Mouse (Mus musculus) G1E (cell line): ENCODE measurements at regions not wholly inside any gene's neighbourhood (a gene's known extent, or its start where the extent isn't known, plus 50 kb on each side); places are given as distances from the start of the nearest gene placed in this dataset.

Experiments
- ATAC-seq: 2 replicates; pipeline ENCODE4 v1.8.0; 2016; ENCODE audit warnings: mild to moderate bottlenecking; ENCODE audit not compliant: insufficient number of reproducible peaks, poor library complexity, low FRiP score, severe bottlenecking; ENCODE audit errors: extremely low read depth
- DNase-seq: peaks from one replicate; pipeline ENCODE4 v3.0.0; 2012; ENCODE audit warnings: low spot score
- H3K27me3 ChIP-seq: 2 replicates; pipeline ENCODE4 v1.6.1; 2012; ENCODE audit warnings: mild to moderate bottlenecking, low read length, inconsistent platforms; ENCODE audit not compliant: insufficient read depth
- H3K36me3 ChIP-seq: replicated peaks from 2 replicates; pipeline ENCODE3; 2012; ENCODE audit warnings: mild to moderate bottlenecking, inconsistent platforms
- H3K4me1 ChIP-seq: 2 replicates; pipeline ENCODE4 v1.6.1; 2012; ENCODE audit warnings: low read depth, low read length, inconsistent platforms, mixed read lengths; ENCODE audit not compliant: insufficient read depth
- H3K4me3 ChIP-seq: 2 replicates; pipeline ENCODE4 v1.5.1; 2012; ENCODE audit warnings: low read depth, mild to moderate bottlenecking, inconsistent platforms, low read length, moderate library complexity, mixed read lengths
- H3K9me3 ChIP-seq: replicated peaks from 2 replicates; pipeline ENCODE4 v1.6.1; 2012; ENCODE audit warnings: inconsistent platforms
- CTCF ChIP-seq: IDR thresholded peaks from 2 replicates; pipeline ENCODE4 v1.5.1; 2012; ENCODE audit warnings: low read depth, low read length, inconsistent platforms, mixed read lengths
- GATA1 ChIP-seq: IDR thresholded peaks from 2 replicates; pipeline ENCODE4 v1.6.1; 2012; ENCODE audit warnings: borderline replicate concordance, low read length, inconsistent platforms, mixed read lengths
- GATA2 ChIP-seq: IDR thresholded peaks from 2 replicates; pipeline ENCODE4 v1.6.1; 2012; ENCODE audit warnings: low read depth, low read length, inconsistent platforms, borderline replicate concordance
- POLR2AphosphoS5 ChIP-seq: IDR thresholded peaks from 2 replicates; pipeline ENCODE4 v1.6.1; 2012; ENCODE audit warnings: low read depth, low read length, inconsistent platforms; ENCODE audit not compliant: insufficient replicate concordance
- TAL1 ChIP-seq: conservative IDR thresholded peaks from 2 replicates; pipeline ENCODE4 v1.6.1; 2012; ENCODE audit warnings: low read depth, low read length, inconsistent platforms, mixed read lengths

DNA sequence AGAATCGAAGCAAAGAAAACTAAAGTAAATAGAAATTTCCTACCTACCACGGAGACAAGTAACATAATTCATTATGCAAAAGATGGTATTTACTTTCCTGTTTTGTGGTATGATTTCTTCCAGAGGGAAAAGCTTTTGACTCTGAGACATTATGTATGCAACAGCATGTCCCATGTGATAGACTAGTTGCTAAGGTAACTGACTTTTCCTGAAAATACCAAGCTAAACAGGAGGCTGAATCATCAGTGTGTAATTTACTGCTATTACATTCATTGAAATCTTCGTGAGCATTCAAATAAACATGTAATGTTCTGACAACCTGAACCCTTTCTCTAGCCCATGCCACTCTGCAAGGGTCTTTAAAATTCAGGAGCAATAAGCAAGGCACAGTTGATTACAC is 118.6 kb upstream of the P2ry1 start:
- Histone ChIP-seq H3K4me1 (no peaks in the 10 kb centered on the region), H3K9me3 (no peaks in the 10 kb centered on the region), H3K36me3 (no peaks in the 10 kb centered on the region), H3K4me3 (no peak overlapping the region), H3K27me3 (no peaks in the 10 kb centered on the region)
- DNase-seq (no peak), ATAC-seq (no peak)
- TF ChIP-seq GATA2 (no peak), GATA1 (no peak), POLR2AphosphoS5 (no peak), CTCF (no peak), TAL1 (no peak)

DNA sequence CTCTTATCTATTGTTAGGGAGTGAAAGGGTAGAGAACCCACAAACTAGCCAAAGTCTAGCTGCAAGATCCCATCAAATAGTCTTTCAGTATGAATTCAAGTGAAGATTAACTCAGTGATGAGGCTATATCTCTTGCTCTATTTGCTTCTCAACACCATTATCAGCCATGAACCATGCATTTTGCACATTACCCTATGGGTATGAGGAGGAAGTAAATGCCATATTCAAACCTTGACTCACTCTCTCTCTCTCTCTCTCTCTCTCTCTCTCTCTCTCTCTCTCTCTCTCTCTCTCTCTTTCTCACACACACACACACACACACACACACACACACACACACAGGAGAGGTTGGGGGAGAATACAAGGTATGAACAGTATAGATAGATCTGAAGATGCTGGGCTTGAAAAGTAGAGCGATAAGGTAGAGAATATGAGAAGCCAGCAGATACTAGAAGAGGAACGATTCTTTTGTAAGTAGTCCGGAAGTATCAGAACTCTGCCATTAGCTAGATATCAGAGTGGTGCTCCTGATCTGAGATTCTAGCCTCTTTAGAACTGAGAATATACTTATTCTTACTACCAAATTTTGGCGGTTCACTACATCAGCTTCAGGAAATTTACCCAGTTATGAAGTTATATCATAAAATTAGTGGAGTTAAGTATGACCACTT is 113.3 kb upstream of the P2ry1 start:
- TF ChIP-seq CTCF (no peak), TAL1 (no peak), POLR2AphosphoS5 (no peak)
- no peaks in the 10 kb centered on the region for H3K36me3 ChIP-seq
- DNase-seq (no peak), ATAC-seq (no peak)
- no peaks in the 10 kb centered on the region for H3K27me3 ChIP-seq
- no peaks in the 10 kb centered on the region for H3K4me1 ChIP-seq
- no peak overlapping the region for H3K4me3 ChIP-seq
- H3K9me3 ChIP-seq, result no peaks in the 10 kb centered on the region

GRCm38 (mm10) chr3:60897628-60898269 is 104.8 kb upstream of the P2ry1 start:
- no peak for ATAC-seq
- DNase-seq, result no peak
- no peak overlapping the region for H3K4me3 ChIP-seq
- H3K27me3 ChIP-seq, result no peaks in the 10 kb centered on the region
- no peaks in the 10 kb centered on the region for H3K36me3 ChIP-seq
- no peak for TF ChIP-seq GATA1
- no peak for TF ChIP-seq TAL1
- TF ChIP-seq POLR2AphosphoS5, result no peak
- TF ChIP-seq GATA2, result no peak
- TF ChIP-seq CTCF, result no peak
- peaks cover 5% of the 10 kb centered on the region; the same call in 1 of the 2 replicates for H3K4me1 ChIP-seq
- no peaks in the 10 kb centered on the region for H3K9me3 ChIP-seq

DNA sequence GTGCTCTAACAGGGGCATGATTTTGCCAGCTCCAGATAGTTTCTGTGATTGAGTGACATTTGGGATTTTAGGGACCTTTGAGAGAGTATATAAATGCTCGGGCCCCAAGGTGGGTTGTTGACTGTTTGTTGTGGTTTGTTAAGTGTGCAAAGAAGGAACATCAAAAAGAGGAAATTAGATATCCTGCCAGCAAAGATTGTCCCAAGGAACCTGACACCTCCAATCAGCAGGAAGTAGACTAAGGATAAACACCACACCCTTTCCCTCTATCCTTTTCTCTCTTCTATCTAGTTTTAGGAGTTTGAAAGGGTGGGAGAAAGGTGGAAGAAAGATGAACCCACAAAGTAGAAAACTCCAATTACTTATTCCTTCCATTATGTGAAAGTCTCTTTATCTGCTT is 103.9 kb upstream of the P2ry1 start:
- ATAC-seq (no peak), DNase-seq (no peak)
- no peaks in the 10 kb centered on the region for H3K27me3 ChIP-seq
- H3K4me1 ChIP-seq, result peaks cover 5% of the 10 kb centered on the region; the same call in 1 of the 2 replicates
- no peaks in the 10 kb centered on the region for H3K36me3 ChIP-seq
- H3K4me3 ChIP-seq, result no peak overlapping the region
- TF ChIP-seq CTCF (no peak), TAL1 (no peak), POLR2AphosphoS5 (no peak), GATA2 (no peak), GATA1 (no peak)
- H3K9me3 ChIP-seq, result no peaks in the 10 kb centered on the region

DNA sequence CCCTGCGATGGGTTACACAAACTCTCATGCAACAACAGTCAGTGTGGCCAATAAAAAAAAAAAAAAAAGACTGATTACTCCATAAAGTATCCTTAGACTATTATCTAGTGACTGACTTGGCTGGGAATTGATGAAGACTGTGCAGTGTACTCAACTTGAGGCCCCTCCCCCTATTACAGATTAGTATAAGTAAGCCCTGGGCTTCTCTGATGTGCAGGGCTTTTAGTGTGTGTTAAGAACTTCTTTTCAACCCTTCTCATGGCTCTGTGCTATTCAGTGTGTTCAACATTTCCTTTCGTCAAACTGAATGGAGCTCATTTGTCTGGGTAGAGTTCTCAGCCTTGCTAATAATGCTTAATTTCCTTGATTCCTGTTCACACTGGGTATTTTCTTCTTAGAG is 101.0 kb upstream of the P2ry1 start:
- peaks cover 5% of the 10 kb centered on the region; the same call in 1 of the 2 replicates for H3K4me1 ChIP-seq
- no peak overlapping the region for H3K4me3 ChIP-seq
- ATAC-seq (no peak), DNase-seq (no peak)
- H3K36me3 ChIP-seq, result no peaks in the 10 kb centered on the region
- H3K9me3 ChIP-seq, result no peaks in the 10 kb centered on the region
- no peaks in the 10 kb centered on the region for H3K27me3 ChIP-seq
- TF ChIP-seq POLR2AphosphoS5 (no peak), GATA2 (no peak), GATA1 (no peak), TAL1 (no peak), CTCF (no peak)

GRCm38 (mm10) chr3:60916411-60916810 is 86.2 kb upstream of the P2ry1 start:
- no peak for DNase-seq
- no peaks in the 10 kb centered on the region for H3K36me3 ChIP-seq
- TF ChIP-seq GATA1, result no peak
- TF ChIP-seq POLR2AphosphoS5, result no peak
- TF ChIP-seq GATA2, result no peak
- no peak for TF ChIP-seq TAL1
- TF ChIP-seq CTCF, result no peak

More at GRCm38 (mm10) chr3:60916411-60916810, 86.2 kb upstream of the P2ry1 start:
- Histone ChIP-seq H3K9me3 (no peaks in the 10 kb centered on the region), H3K4me3 (no peak overlapping the region), H3K27me3 (no peaks in the 10 kb centered on the region), H3K4me1 (no peaks in the 10 kb centered on the region)
- ATAC-seq, result no peak
